Mouse (Mus musculus): ENCODE measurements around the gene Foxe1. TPM values are rescaled to one million over a fixed set of nuclear protein-coding genes. Genes with fewer than 3 reads are reported as not detected.

The Foxe1 gene
- not detected in 2 replicates for polyA plus RNA-seq (2015; fragmentation: Nextera tagmentation; extraction: Ambion mirVana)

GRCm38 (mm10) chr4:46343596-46344260 lies at the start of gene Foxe1:
Gene Foxe1 (plus strand): TSS chr4:46343609.
- H3K27me3 ChIP-seq (ENCODE audit: control insufficient read depth, insufficient read depth, low read depth, low read length): peaks cover 100% of the 10 kb centered on the region
- no peak within 1 kb of the TSS for H3K9ac ChIP-seq (ENCODE audit: low read depth, low read length)

DNA sequence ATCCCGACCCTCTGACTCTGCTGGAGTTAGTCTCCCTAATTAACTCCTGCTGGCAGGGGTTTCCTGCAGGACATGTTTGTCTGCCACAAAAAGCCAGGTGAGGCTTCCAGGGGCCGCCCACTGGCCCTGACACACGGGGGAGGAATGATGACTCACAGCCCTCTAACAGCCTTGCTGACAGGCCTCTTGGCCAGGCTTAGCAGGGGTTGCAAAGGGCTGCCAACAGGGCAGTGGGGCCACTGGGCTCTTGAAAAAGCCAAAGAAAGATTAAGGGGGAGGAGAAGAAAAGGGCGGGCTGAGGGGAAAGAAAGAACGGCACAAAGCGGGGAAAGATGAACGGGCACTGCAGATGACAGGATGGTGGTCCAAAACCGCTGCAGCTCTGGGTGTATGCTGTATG lies 39.3 kb upstream of the Foxe1 start:
- H3K27ac ChIP-seq (ENCODE audit: low read length): no peak overlapping the region
- peaks cover 3% of the 10 kb centered on the region; the same call in 1 of the 2 replicates for H3K4me1 ChIP-seq (ENCODE audit: control insufficient read depth, low read depth, low read length)
- 11% methylated on average over 8 of the region's 8 CpGs for WGBS (ENCODE audit: insufficient replicate concordance)
- H3K9me3 ChIP-seq (replicated peaks; ENCODE audit: control insufficient read depth, low read length): no peaks in the 10 kb centered on the region
- H3K4me3 ChIP-seq (ENCODE audit: low read depth, low read length): no peak overlapping the region
- peaks cover 37% of the 10 kb centered on the region for H3K27me3 ChIP-seq (ENCODE audit: control insufficient read depth, insufficient read depth, low read depth, low read length)
- ATAC-seq (ENCODE audit: low read depth): no peak
- no peaks in the 10 kb centered on the region for H3K36me3 ChIP-seq (ENCODE audit: control insufficient read depth, insufficient read depth)
- H3K9ac ChIP-seq (ENCODE audit: low read depth, low read length): no peak overlapping the region
- H3K4me2 ChIP-seq (ENCODE audit: low read depth, low read length): peak overlapping the region; percentile 95; the same call in 1 of the 2 replicates

More at GRCm38 (mm10) chr4:46343596-46344260, at the start of gene Foxe1:
- Histone ChIP-seq H3K4me2 (ENCODE audit: low read depth, low read length) (peak within 1 kb of the TSS; percentile 38), H3K36me3 (ENCODE audit: control insufficient read depth, insufficient read depth) (no peaks in the 10 kb centered on the region), H3K4me3 (ENCODE audit: low read depth, low read length) (peak within 1 kb of the TSS; percentile 32), H3K9me3 (replicated peaks; ENCODE audit: control insufficient read depth, low read length) (no peaks in the 10 kb centered on the region), H3K27ac (ENCODE audit: low read length) (no peak within 1 kb of the TSS), H3K4me1 (ENCODE audit: control insufficient read depth, low read depth, low read length) (peaks cover 5% of the 10 kb centered on the region; the same call in 1 of the 2 replicates)
- ATAC-seq (ENCODE audit: low read depth): 0 out of 2 replicates have a peak, but pooled peaks have one; percentile 9
- WGBS (ENCODE audit: insufficient replicate concordance): 5% methylated on average over 70 of the region's 70 CpGs

GRCm38 (mm10) chr4:46304757-46305384 lies 38.5 kb upstream of the Foxe1 start:
- peak; percentile 84 for ATAC-seq (ENCODE audit: low read depth)
- under 1% methylated on average over 75 of the region's 78 CpGs for WGBS (ENCODE audit: insufficient replicate concordance)
- H3K9ac ChIP-seq (ENCODE audit: low read depth, low read length): peak overlapping the region; percentile 65
- H3K4me1 ChIP-seq (ENCODE audit: control insufficient read depth, low read depth, low read length): peaks cover 3% of the 10 kb centered on the region; the same call in 1 of the 2 replicates
- H3K9me3 ChIP-seq (replicated peaks; ENCODE audit: control insufficient read depth, low read length): no peaks in the 10 kb centered on the region
- peak overlapping the region; percentile 95 for H3K4me2 ChIP-seq (ENCODE audit: low read depth, low read length)
- H3K36me3 ChIP-seq (ENCODE audit: control insufficient read depth, insufficient read depth): no peaks in the 10 kb centered on the region
- peak overlapping the region; percentile 72 for H3K4me3 ChIP-seq (ENCODE audit: low read depth, low read length)
- H3K27ac ChIP-seq (ENCODE audit: low read length): no peak overlapping the region
- H3K27me3 ChIP-seq (ENCODE audit: control insufficient read depth, insufficient read depth, low read depth, low read length): peaks cover 37% of the 10 kb centered on the region

DNA sequence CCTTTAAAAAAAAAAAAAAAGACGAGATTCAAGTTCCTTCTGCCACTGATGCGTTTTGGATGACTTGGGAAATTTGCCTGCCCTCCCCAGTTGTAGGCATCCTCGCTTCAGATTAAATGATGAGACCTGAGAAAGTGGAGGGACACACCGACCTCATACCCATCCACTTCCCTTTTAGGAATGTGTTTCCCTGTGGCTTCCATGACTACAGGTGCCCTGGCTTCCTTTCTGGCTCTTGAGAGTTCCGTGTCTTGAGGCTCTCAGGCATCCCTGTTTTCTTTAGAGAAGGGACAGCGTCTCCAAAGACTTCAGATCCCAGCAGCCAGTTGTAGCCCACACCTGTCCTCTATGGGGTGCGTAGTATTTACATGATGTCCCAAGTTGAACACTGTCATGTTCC lies 38.0 kb upstream of the Foxe1 start:
- 21% methylated on average over 7 of the region's 7 CpGs for WGBS (ENCODE audit: insufficient replicate concordance)

GRCm38 (mm10) chr4:46307341-46307740 lies 36.1 kb upstream of the Foxe1 start:
- ATAC-seq (ENCODE audit: low read depth): no peak
- Histone ChIP-seq H3K36me3 (ENCODE audit: control insufficient read depth, insufficient read depth) (no peaks in the 10 kb centered on the region), H3K4me1 (ENCODE audit: control insufficient read depth, low read depth, low read length) (peaks cover 3% of the 10 kb centered on the region; the same call in 1 of the 2 replicates), H3K9ac (ENCODE audit: low read depth, low read length) (no peak overlapping the region), H3K27ac (ENCODE audit: low read length) (no peak overlapping the region), H3K4me2 (ENCODE audit: low read depth, low read length) (no peak overlapping the region), H3K27me3 (ENCODE audit: control insufficient read depth, insufficient read depth, low read depth, low read length) (peaks cover 37% of the 10 kb centered on the region), H3K4me3 (ENCODE audit: low read depth, low read length) (no peak overlapping the region), H3K9me3 (replicated peaks; ENCODE audit: control insufficient read depth, low read length) (no peaks in the 10 kb centered on the region)
- 61% methylated on average over 9 of the region's 9 CpGs for WGBS (ENCODE audit: insufficient replicate concordance)

More for the DNA sequence above, 38.0 kb upstream of the Foxe1 start:
- no peaks in the 10 kb centered on the region for H3K36me3 ChIP-seq (ENCODE audit: control insufficient read depth, insufficient read depth)
- H3K4me1 ChIP-seq (ENCODE audit: control insufficient read depth, low read depth, low read length): peaks cover 3% of the 10 kb centered on the region; the same call in 1 of the 2 replicates
- no peak overlapping the region; the same call in 1 of the 2 replicates for H3K9ac ChIP-seq (ENCODE audit: low read depth, low read length)
- H3K4me3 ChIP-seq (ENCODE audit: low read depth, low read length): peak overlapping the region; percentile 72
- H3K4me2 ChIP-seq (ENCODE audit: low read depth, low read length): peak overlapping the region; percentile 95
- ATAC-seq (ENCODE audit: low read depth): no peak
- H3K27ac ChIP-seq (ENCODE audit: low read length): no peak overlapping the region
- H3K27me3 ChIP-seq (ENCODE audit: control insufficient read depth, insufficient read depth, low read depth, low read length): peaks cover 37% of the 10 kb centered on the region
- no peaks in the 10 kb centered on the region for H3K9me3 ChIP-seq (replicated peaks; ENCODE audit: control insufficient read depth, low read length)

- no peak overlapping the region for H3K27ac ChIP-seq (ENCODE audit: low read length)
- H3K4me2 ChIP-seq (ENCODE audit: low read depth, low read length): no peak overlapping the region
- H3K9me3 ChIP-seq (replicated peaks; ENCODE audit: control insufficient read depth, low read length): no peaks in the 10 kb centered on the region
- H3K9ac ChIP-seq (ENCODE audit: low read depth, low read length): no peak overlapping the region
- no peak for ATAC-seq (ENCODE audit: low read depth)
- H3K4me3 ChIP-seq (ENCODE audit: low read depth, low read length): no peak overlapping the region
- H3K36me3 ChIP-seq (ENCODE audit: control insufficient read depth, insufficient read depth): no peaks in the 10 kb centered on the region
- H3K27me3 ChIP-seq (ENCODE audit: control insufficient read depth, insufficient read depth, low read depth, low read length): peaks cover 37% of the 10 kb centered on the region
- WGBS (ENCODE audit: insufficient replicate concordance): 51% methylated on average over 7 of the region's 7 CpGs
- peaks cover 3% of the 10 kb centered on the region; the same call in 1 of the 2 replicates for H3K4me1 ChIP-seq (ENCODE audit: control insufficient read depth, low read depth, low read length)
Observed at GRCm38 (mm10) chr4:46307869-46308268, 35.5 kb upstream of the Foxe1 start.

DNA sequence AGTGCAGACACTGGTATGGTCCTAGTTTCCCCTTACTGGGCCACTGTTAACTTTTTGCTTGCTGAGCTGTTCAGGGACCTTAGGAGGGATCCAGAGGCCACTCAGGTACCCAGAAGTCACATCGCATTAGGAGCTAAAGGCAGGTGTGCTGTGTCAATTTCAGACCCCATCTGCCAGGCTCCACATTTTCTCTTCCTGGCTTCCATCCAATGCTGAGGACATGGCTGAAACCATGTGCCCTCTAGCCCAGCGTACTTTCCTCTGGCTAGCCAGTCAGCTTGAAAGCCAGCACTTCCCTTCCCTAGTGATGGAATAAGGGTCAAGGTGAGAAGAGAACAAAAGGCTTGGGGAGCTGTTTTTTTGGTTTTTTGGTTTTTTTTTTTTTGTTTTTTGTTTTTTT lies 31.8 kb upstream of the Foxe1 start:
- peaks cover 16% of the 10 kb centered on the region for H3K27me3 ChIP-seq (ENCODE audit: control insufficient read depth, insufficient read depth, low read depth, low read length)
- H3K36me3 ChIP-seq (ENCODE audit: control insufficient read depth, insufficient read depth): no peaks in the 10 kb centered on the region
- H3K4me2 ChIP-seq (ENCODE audit: low read depth, low read length): no peak overlapping the region
- no peaks in the 10 kb centered on the region for H3K9me3 ChIP-seq (replicated peaks; ENCODE audit: control insufficient read depth, low read length)
- 52% methylated on average over 2 of the region's 2 CpGs for WGBS (ENCODE audit: insufficient replicate concordance)
- no peaks in the 10 kb centered on the region for H3K4me1 ChIP-seq (ENCODE audit: control insufficient read depth, low read depth, low read length)
- H3K27ac ChIP-seq (ENCODE audit: low read length): no peak overlapping the region
- H3K4me3 ChIP-seq (ENCODE audit: low read depth, low read length): no peak overlapping the region
- no peak overlapping the region for H3K9ac ChIP-seq (ENCODE audit: low read depth, low read length)
- no peak for ATAC-seq (ENCODE audit: low read depth)

- no peak overlapping the region for H3K4me2 ChIP-seq (ENCODE audit: low read depth, low read length)
- no peak overlapping the region for H3K9ac ChIP-seq (ENCODE audit: low read depth, low read length)
- H3K4me3 ChIP-seq (ENCODE audit: low read depth, low read length): no peak overlapping the region
- H3K36me3 ChIP-seq (ENCODE audit: control insufficient read depth, insufficient read depth): no peaks in the 10 kb centered on the region
- no peaks in the 10 kb centered on the region for H3K4me1 ChIP-seq (ENCODE audit: control insufficient read depth, low read depth, low read length)
- ATAC-seq (ENCODE audit: low read depth): no peak
- no peak overlapping the region for H3K27ac ChIP-seq (ENCODE audit: low read length)
- H3K9me3 ChIP-seq (replicated peaks; ENCODE audit: control insufficient read depth, low read length): no peaks in the 10 kb centered on the region
- 68% methylated on average over 13 of the region's 13 CpGs for WGBS (ENCODE audit: insufficient replicate concordance)
- no peaks in the 10 kb centered on the region; the same call in 1 of the 2 replicates for H3K27me3 ChIP-seq (ENCODE audit: control insufficient read depth, insufficient read depth, low read depth, low read length)
Observed at GRCm38 (mm10) chr4:46321730-46322389, 21.5 kb upstream of the Foxe1 start.

Data from liver, embryonic 16.5 days (tissue).